Mouse (Mus musculus) liver (tissue): ENCODE measurements at regions not wholly inside any gene's neighbourhood (a gene's known extent, or its start where the extent isn't known, plus 50 kb on each side); places are given as distances from the start of the nearest gene placed in this dataset.

Experiments used
- DNase-seq: peaks from one replicate; pipeline ENCODE4 v3.0.0-alpha.2; 2020; ENCODE audit warnings: mixed read lengths

- no peak for DNase-seq
These were observed 452.4 kb upstream of the Got2 start for GRCm38 (mm10) chr8:96340702-96341101.

GRCm38 (mm10) chr8:96318367-96318766 is 430.0 kb upstream of the Got2 start:
- DNase-seq: no peak

- no peak for DNase-seq
These were observed 420.8 kb upstream of the Got2 start for GRCm38 (mm10) chr8:96308989-96309718.

- no peak for DNase-seq
These were observed 408.3 kb upstream of the Got2 start for GRCm38 (mm10) chr8:96296643-96297042.

GRCm38 (mm10) chr8:96290740-96291139 is 402.4 kb upstream of the Got2 start:
- no peak for DNase-seq

- DNase-seq: no peak
These were observed 401.2 kb upstream of the Got2 start for GRCm38 (mm10) chr8:96289519-96289918.

- no peak for DNase-seq
These were observed 400.2 kb upstream of the Got2 start for GRCm38 (mm10) chr8:96288525-96288924.

- no peak for DNase-seq
These were observed 389.3 kb upstream of the Got2 start for GRCm38 (mm10) chr8:96277479-96278138.

- DNase-seq: no peak
These were observed 388.7 kb upstream of the Got2 start for GRCm38 (mm10) chr8:96277058-96277457.

GRCm38 (mm10) chr8:96256294-96256693 is 367.9 kb upstream of the Got2 start:
- DNase-seq: no peak

GRCm38 (mm10) chr8:96255811-96256210 is 367.5 kb upstream of the Got2 start:
- DNase-seq: no peak

- DNase-seq: no peak
These were observed 357.7 kb upstream of the Got2 start for GRCm38 (mm10) chr8:96246017-96246416.

- no peak for DNase-seq
These were observed 356.3 kb upstream of the Got2 start for GRCm38 (mm10) chr8:96244549-96245152.

GRCm38 (mm10) chr8:96238406-96238805 is 350.1 kb upstream of the Got2 start:
- DNase-seq: no peak

GRCm38 (mm10) chr8:96237940-96238339 is 349.6 kb upstream of the Got2 start:
- no peak for DNase-seq

- DNase-seq: no peak
These were observed 342.1 kb upstream of the Got2 start for GRCm38 (mm10) chr8:96230412-96230811.
